Mouse (Mus musculus) stomach, postnatal 0 days (tissue): ENCODE results near the gene Cdk19. TPM values are rescaled to one million over a fixed set of nuclear protein-coding genes. Genes with fewer than 3 reads are reported as not detected.

Experiments used
- ATAC-seq: fragments of 200-750 bp; cut with Nextera tagmentation; 2 replicates; pipeline ENCODE4 v1.8.0; 2017; ENCODE audit not compliant: low FRiP score, low TSS enrichment
- DNase-seq: peaks from one replicate; pipeline ENCODE4 v3.0.0-alpha.2; 2016; ENCODE audit warnings: low spot score
- H3K27ac ChIP-seq: fragments of 300-500 bp; sonication (generic); replicated peaks from 2 replicates; pipeline ENCODE4 v1.5.1; 2014; ENCODE audit warnings: mild to moderate bottlenecking, control low read depth
- H3K27me3 ChIP-seq: fragments of 300-500 bp; sonication (generic); 2 replicates; pipeline ENCODE4 v1.6.1; 2014; ENCODE audit warnings: low read length; ENCODE audit not compliant: control insufficient read depth, insufficient read depth
- H3K36me3 ChIP-seq: fragments of 300-500 bp; sonication (generic); 2 replicates; pipeline ENCODE4 v1.6.1; 2014; ENCODE audit warnings: low read length, mixed read lengths; ENCODE audit not compliant: control insufficient read depth, insufficient read depth
- H3K4me1 ChIP-seq: fragments of 300-500 bp; sonication (generic); replicated peaks from 2 replicates; pipeline ENCODE4 v1.6.1; 2014; ENCODE audit warnings: antibody characterized with exemption; ENCODE audit not compliant: control insufficient read depth, insufficient read depth
- H3K4me2 ChIP-seq: fragments of 300-500 bp; sonication (generic); replicated peaks from 2 replicates; pipeline ENCODE4 v1.6.1; 2014; ENCODE audit warnings: low read depth, mild to moderate bottlenecking, control low read depth, moderate library complexity
- H3K4me3 ChIP-seq: fragments of 300-500 bp; sonication (generic); 2 replicates; pipeline ENCODE4 v1.5.1; 2014; ENCODE audit warnings: low read depth, low read length, control low read depth
- H3K9ac ChIP-seq: fragments of 300-500 bp; sonication (generic); 2 replicates; pipeline ENCODE4 v1.6.1; 2014; ENCODE audit warnings: mild to moderate bottlenecking, low read length, control low read depth, mixed read lengths
- H3K9me3 ChIP-seq: fragments of 300-500 bp; sonication (generic); 2 replicates; pipeline ENCODE4 v1.6.1; 2016; ENCODE audit warnings: low read length; ENCODE audit not compliant: control insufficient read depth
- CTCF ChIP-seq: IDR thresholded peaks from 2 replicates; pipeline ENCODE4 v1.5.1; 2016; ENCODE audit warnings: antibody characterized with exemption, low read depth, mild to moderate bottlenecking, moderate library complexity
- EP300 ChIP-seq: optimal IDR thresholded peaks from 2 replicates; pipeline ENCODE3; 2016; ENCODE audit warnings: antibody characterized with exemption
- WGBS: fragments of 180-500 bp; shearing (Covaris S2); extraction: QIAGEN DNeasy Blood & Tissue Kit; methylation state at CpG from one replicate; pipeline ENCODE4 v1.1.7; 2014; 5-methylcytosine and 5-hydroxymethylcytosine counted together
- polyA plus RNA-seq: library from polyadenylated mRNA; unstranded; fragments of >200 nt; fragmentation: Nextera tagmentation; extraction: Ambion mirVana; gene quantifications from 2 replicates; pipeline ENCODE4 v1.2.1, GENCODE M21; 2015

The Cdk19 gene
- polyA plus RNA-seq, 1 experiment from 2014 or later, result 4.4 TPM

GRCm38 (mm10) chr10:40320306-40320705, 19.1 kb upstream of the Cdk19 start:
- no peak for DNase-seq
- ATAC-seq, result no peak
- Histone ChIP-seq H3K27ac (no peak overlapping the region), H3K9me3 (no peaks in the 10 kb centered on the region), H3K9ac (no peak overlapping the region), H3K4me3 (no peak overlapping the region), H3K4me2 (no peak overlapping the region), H3K4me1 (no peaks in the 10 kb centered on the region), H3K27me3 (no peaks in the 10 kb centered on the region), H3K36me3 (no peaks in the 10 kb centered on the region)
- 83% methylated on average over 10 of the region's 10 CpGs for WGBS
- no peak for TF ChIP-seq EP300
- no peak for TF ChIP-seq CTCF

GRCm38 (mm10) chr10:40328004-40328551, 11.3 kb upstream of the Cdk19 start:
- H3K36me3 ChIP-seq, result no peaks in the 10 kb centered on the region
- DNase-seq (peak; percentile 94), ATAC-seq (peak; percentile 99)
- H3K4me2 ChIP-seq, result no peak overlapping the region
- no peaks in the 10 kb centered on the region for H3K4me1 ChIP-seq
- peak overlapping the region; percentile 84 for H3K27ac ChIP-seq
- no peaks in the 10 kb centered on the region for H3K9me3 ChIP-seq
- 43% methylated on average over 9 of the region's 9 CpGs for WGBS
- no peak overlapping the region for H3K4me3 ChIP-seq
- no peaks in the 10 kb centered on the region for H3K27me3 ChIP-seq
- TF ChIP-seq EP300 (no peak), CTCF (no peak)
- no peak overlapping the region for H3K9ac ChIP-seq

GRCm38 (mm10) chr10:40330262-40330661, 9.1 kb upstream of the Cdk19 start:
- peak; percentile 42 for TF ChIP-seq CTCF
- TF ChIP-seq EP300, result no peak
- ATAC-seq (no peak), DNase-seq (no peak)
- Histone ChIP-seq H3K27ac (no peak overlapping the region), H3K9ac (no peak overlapping the region), H3K4me3 (no peak overlapping the region), H3K36me3 (no peaks in the 10 kb centered on the region), H3K4me1 (no peaks in the 10 kb centered on the region), H3K9me3 (no peaks in the 10 kb centered on the region), H3K4me2 (no peak overlapping the region), H3K27me3 (no peaks in the 10 kb centered on the region)
- WGBS, result 84% methylated on average over 1 of the region's 1 CpGs

- ATAC-seq (no peak), DNase-seq (no peak)
- no peaks in the 10 kb centered on the region for H3K9me3 ChIP-seq
- no peaks in the 10 kb centered on the region for H3K36me3 ChIP-seq
- H3K27me3 ChIP-seq, result no peaks in the 10 kb centered on the region
- no peaks in the 10 kb centered on the region for H3K4me1 ChIP-seq
- H3K9ac ChIP-seq, result no peak overlapping the region
- TF ChIP-seq EP300 (no peak), CTCF (no peak)
- H3K4me3 ChIP-seq, result no peak overlapping the region
- 64% methylated on average over 6 of the region's 6 CpGs for WGBS
- H3K4me2 ChIP-seq, result no peak overlapping the region
- no peak overlapping the region for H3K27ac ChIP-seq
Measured at GRCm38 (mm10) chr10:40332864-40333263, 6.5 kb upstream of the Cdk19 start.

- Histone ChIP-seq H3K4me2 (no peak overlapping the region), H3K27me3 (no peaks in the 10 kb centered on the region), H3K9ac (no peak overlapping the region), H3K27ac (0 out of 2 replicates have a peak overlapping the region, but pooled peaks have one; percentile 45), H3K4me1 (no peaks in the 10 kb centered on the region), H3K9me3 (no peaks in the 10 kb centered on the region), H3K4me3 (no peak overlapping the region), H3K36me3 (no peaks in the 10 kb centered on the region)
- 45% methylated on average over 4 of the region's 4 CpGs for WGBS
- DNase-seq, result no peak
- TF ChIP-seq EP300 (no peak), CTCF (no peak)
- peak; percentile 33 for ATAC-seq
Measured at GRCm38 (mm10) chr10:40342036-40342435, 2.7 kb downstream of the Cdk19 start.

- H3K9ac ChIP-seq, result no peak overlapping the region
- TF ChIP-seq EP300 (no peak), CTCF (no peak)
- WGBS, result 79% methylated on average over 3 of the region's 3 CpGs
- H3K27ac ChIP-seq, result no peak overlapping the region
- 0 out of 2 replicates have a peak, but pooled peaks cover 4% of the 10 kb centered on the region for H3K4me1 ChIP-seq
- no peaks in the 10 kb centered on the region for H3K36me3 ChIP-seq
- H3K4me3 ChIP-seq, result no peak overlapping the region
- no peaks in the 10 kb centered on the region for H3K9me3 ChIP-seq
- no peak overlapping the region for H3K4me2 ChIP-seq
- H3K27me3 ChIP-seq, result no peaks in the 10 kb centered on the region
- DNase-seq, result no peak
- ATAC-seq, result no peak
Measured at GRCm38 (mm10) chr10:40346776-40347403, 7.5 kb downstream of the Cdk19 start.
